Mouse (Mus musculus): ENCODE data around the gene Slc38a4.
A peak's percentile ranks its signal among the peaks of the same experiment; 100 is the strongest.

Slc38a4 gene

DNA sequence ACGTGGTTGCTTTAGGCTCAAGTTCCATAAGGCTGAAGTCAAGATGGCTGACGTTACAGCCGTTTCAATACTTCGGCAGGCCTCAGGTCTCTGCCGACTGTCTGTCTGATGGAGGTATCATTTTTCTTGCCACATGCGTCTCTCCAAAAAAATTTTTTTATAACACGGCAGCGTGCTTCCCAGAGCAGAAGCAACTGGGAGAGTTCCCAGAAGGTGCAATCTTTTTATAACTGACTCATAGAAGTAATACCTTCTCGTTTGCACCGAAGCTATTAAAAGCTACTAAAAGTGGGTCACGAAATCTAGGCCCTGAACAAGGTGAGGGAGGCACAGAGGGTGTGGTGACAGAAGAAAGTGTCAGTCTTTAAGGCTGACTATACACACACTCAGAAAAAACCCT is 87.0 kb downstream of the Slc38a4 start:
- DNase-seq (ENCODE audit: low spot score in 2 of 2): peak in 1 of 2 experiments; percentile 14

DNA sequence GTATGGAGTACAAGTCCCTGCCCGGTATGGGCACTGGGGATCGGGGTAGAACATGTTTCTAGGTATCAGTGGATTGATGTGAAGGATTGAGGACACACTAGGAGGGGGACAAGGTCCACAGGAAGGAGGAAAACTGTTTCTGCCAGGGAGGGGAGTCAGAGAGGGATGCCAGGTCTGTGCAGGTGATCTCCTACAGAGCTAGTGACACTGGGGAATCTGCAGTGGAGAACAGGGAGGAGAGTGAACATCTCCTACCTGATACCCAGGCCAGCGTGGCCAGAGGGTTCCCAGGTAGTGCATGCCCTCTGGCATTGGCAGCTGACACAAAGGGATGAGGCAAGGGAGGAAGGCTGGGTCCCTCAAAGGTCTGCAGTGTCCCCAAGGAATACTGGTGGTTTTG is 89.4 kb downstream of the Slc38a4 start:
- DNase-seq (ENCODE audit: low spot score in 2 of 2): no peak

DNA sequence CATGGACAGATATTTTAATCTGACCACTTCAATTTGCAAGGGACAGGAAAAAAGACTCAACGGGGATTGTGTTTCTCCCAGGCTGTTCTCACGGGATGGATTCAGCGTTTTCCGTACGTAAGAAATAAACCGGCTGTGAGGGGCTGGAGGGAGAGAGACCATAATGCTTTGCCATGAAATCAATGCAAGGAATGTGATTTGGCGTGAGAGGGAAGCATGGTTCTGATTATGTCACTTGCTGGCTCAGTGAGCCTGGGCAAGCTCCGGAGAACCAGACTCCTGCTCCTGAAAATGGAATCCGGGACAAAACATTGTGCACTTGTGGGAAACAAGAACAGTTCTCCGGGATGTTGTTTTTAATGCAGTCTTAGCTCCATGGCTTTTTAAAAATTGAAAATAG is 92.0 kb downstream of the Slc38a4 start:
- no peak for DNase-seq (ENCODE audit: low spot score in 2 of 2)

DNA sequence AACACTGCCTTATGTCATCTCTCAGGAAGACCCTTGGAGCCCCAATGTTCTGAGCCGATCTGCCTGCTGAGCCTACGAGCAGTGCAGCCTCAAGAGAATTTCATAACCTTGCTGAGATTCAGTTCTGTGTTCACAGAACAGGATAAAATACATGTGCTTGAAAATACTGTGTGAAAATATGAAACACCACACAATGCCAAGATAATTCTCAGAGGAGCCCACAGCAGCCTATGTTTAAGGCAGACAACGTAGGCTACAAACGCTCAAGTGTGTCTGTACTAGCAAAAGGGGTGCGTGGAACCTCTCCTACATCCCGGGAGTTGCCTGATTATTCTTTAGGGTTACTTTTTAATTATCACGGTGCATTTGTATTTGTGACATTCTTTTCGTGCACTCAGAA is 92.4 kb downstream of the Slc38a4 start:
- DNase-seq (ENCODE audit: low spot score in 2 of 2): no peak

DNA sequence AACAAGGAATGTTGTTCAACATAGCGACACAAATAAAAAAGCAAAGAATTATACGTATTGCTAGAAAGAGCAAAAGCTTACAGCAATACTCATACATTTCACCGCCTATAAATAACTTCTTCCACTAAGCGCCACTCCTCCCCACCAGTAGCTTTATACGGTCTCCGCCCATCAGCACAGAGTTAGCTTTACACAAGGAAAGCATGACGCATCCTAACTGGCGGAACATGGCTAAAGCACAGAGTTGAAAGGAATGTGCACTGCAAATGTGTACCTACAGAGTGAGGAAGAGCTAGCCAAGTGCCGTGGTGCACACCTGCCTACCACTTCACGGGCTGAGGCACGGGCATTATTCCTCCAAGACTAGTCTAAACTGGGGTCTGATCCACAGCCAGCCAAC is 95.4 kb downstream of the Slc38a4 start:
- no peak for DNase-seq (ENCODE audit: low spot score in 2 of 2)

DNA sequence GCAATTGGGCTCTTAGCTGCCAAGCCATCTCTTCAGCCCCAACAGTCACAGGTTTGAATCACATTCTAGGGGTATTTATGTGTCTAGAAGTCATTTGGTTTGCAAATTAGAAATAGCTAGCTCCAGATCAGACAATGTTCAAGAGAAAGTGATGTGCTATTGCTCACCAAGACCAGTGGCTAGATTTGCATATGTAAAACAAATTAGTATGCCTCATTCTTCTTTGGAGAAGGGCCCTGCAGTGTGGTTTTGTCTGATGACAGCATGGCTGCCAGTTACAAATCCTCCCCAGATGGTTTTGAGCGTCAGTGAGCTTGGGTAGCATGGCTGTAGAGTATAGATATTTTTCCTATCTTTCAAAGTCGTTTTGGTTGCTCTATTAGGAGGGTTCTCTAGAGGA is 96.5 kb downstream of the Slc38a4 start:
- DNase-seq (ENCODE audit: low spot score in 2 of 2): no peak

DNA sequence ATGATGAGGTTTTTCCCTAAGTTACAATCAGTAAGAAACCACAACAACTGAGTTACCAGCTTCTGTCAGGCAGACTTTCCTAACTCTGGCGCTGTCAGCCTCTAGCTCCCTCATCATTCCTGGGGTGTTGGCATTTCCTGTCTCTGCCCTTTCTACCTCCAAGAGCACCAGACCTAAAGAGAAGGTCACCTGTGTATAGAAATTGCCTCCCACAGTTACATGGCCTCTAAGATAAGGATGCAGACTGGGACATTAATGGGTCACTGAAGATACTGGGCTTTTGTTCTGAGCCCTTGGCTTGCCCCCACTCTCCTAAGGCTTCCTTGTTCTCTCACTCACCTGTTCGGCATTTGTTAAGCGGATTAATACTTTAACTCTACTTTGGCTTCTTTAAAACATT is 99.1 kb downstream of the Slc38a4 start:
- DNase-seq (ENCODE audit: low spot score in 2 of 2): no peak

DNA sequence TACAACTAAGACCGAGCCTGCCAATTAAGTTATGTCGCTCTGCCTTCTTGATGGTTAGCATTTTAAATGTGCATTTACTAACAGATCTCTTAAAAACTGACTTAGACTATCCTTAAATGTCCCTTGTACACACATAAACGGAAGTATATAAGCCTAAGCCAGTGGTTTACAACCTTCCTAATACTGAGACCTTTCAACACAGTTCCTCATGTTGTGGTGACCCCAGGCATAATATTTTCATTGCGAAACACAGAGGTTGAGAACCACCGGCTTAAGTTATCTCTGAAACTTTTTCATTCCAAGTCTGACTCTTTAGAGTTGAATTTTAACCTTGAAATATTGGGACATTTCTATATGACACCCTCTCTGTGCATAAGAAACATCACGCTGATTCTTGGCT is 101.4 kb downstream of the Slc38a4 start:
- no peak for DNase-seq (ENCODE audit: low spot score in 2 of 2)

DNA sequence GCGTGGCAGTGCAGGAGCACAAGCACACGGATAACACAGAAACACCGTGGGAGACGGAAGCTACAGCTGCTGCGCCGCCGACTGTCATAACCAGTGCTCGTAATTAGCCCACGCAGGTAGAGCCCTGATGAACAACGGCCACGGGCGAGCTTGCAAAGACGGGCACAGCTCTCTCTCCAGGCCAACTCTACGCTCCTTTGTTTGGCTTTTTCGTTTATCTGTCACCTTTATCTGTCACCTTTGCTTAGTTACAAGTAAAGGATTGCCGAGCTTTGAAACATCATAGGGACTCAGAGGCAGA is 101.9 kb downstream of the Slc38a4 start:
- no peak for DNase-seq (ENCODE audit: low spot score in 2 of 2)

DNA sequence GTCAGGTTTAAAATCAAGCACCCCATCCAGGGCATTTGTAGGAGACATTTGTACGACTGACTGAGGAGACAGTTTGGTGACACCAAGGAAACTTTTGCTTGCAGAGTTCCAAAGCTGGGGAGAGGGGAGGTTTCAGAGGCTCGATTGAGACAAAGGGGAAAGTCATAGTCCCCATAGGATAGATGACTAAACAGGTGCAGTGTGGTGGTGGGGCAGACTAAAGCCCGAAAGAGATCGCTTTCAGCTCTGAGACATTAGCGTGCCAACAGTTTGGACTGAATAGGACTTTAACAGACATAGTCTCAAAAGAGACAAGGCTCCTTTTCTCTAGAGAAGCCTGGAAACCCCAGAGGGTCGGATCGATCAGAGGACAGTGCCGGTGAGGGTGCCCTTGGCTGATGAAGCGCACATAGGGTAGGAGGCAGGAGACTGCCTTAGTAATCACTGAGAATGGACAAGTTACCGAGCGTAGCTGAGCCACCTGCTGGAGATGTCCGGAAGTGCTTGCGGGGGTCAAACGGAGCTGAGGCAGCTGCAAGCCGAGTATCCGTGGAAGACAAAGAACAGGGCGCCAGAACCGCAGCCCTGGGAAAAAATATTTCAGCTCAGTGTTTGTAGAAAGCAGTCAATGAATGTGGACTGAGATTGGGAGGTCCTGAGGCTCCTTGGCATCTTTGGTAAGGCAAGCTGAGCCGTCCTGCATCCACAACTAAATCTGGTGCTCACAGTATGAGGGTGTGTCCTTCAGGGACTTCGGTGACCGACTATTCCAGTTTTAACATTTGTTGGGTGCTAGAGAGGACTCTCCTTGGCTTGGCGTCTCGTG is 102.4 kb downstream of the Slc38a4 start:
- peak in 1 of 2 experiments; percentile 76 for DNase-seq (ENCODE audit: low spot score in 2 of 2)

DNA sequence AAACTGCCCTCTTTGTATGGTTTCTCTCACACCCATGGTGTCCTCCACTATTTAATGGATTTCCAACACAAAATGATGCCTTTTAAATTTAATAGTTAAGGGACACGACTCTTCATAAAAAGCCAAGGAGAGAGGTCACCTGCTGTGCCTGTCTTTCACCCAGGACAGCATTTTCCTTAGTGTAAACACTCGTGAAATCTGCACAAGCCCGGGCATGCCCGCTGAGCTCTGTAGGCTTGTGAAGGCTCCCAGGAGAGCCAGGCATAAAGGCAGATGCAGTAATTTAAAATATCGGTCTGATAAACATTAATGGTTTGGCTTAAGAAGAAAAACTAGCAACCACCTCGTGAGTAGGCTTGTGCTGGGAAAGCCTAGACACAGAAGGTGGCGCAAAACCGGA is 103.3 kb downstream of the Slc38a4 start:
- DNase-seq (ENCODE audit: low spot score in 2 of 2): no peak

DNA sequence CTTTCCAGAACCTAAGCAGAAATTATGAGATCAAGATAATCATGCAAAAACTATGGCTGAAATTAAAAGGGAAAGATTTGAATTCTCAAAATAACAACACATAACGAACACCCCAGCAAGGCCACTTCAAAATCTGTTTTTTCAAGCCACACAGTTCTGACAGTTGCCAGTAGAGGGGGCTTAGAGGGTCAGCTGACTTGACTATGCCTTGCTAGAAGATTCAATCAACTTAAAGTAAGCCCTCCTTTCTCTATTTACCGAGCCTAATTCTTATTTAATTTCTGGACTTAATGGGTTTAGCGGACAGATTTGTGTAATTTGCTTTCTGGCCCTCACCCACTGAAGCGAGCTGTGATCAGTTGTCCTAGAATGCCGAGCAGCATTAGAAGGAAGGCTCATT is 104.0 kb downstream of the Slc38a4 start:
- DNase-seq (ENCODE audit: low spot score in 2 of 2): no peak

DNA sequence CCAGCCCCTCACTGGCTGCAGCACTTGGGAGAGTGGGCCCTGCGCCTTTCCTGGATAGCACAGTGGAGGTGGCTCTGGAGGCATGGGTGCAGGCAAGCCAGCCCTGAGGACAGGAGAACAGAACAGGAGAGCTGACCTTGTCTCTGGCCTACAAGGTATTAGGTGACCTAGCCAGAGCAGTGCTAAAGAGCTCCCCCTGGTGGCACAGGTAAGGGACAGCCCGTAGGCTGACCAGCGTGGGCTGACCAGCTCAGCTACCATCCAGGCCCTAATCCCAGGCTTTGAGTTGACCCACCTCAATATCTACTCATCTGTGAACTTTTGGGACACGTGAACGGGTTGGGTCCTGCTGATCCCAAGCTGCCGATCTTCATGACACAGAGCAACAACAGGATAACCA is 107.3 kb downstream of the Slc38a4 start:
- DNase-seq (ENCODE audit: low spot score in 2 of 2): no peak
